ENCODE assay signal across 21 mouse cellular contexts in genomic region chr5:80799777-80800176, GRCm38 (mm10).
DNase-seq lines count a peak whose midpoint lies in the region; TF ChIP-seq lines count a peak whose summit lies in the region.
"Had no signal": no experiment of that assay in that cellular context is flagged by ENCODE, and none has a peak within 500 bp of the region (broad histone marks: within the 10 kb centered on the region; RNA-seq: fewer than 3 reads in every experiment).

No protein-coding gene starts in this region.

- no peak for TF ChIP-seq CTCF in C2C12 (IDR thresholded peaks at IDR 0.05; ENCODE audit: control insufficient read depth, insufficient read depth, insufficient read length)

- H3K27me3 ChIP-seq in C2C12 (ENCODE audit: control insufficient read depth, insufficient read depth, insufficient read length) (no peaks in the 10 kb centered on the region), myocyte (ENCODE audit: control insufficient read depth, insufficient read depth, insufficient read length) (no peaks in the 10 kb centered on the region)
- H3K27me3 ChIP-seq: CH12.LX, Patski had no signal

- H3K79me2 ChIP-seq in C2C12 (ENCODE audit: control insufficient read depth, insufficient read depth) (no peaks in the 10 kb centered on the region), myocyte (ENCODE audit: control insufficient read depth, insufficient read depth) (no peaks in the 10 kb centered on the region)

- H3K4me3 ChIP-seq in C2C12 (ENCODE audit: insufficient read depth, poor library complexity, severe bottlenecking) (no peak overlapping the region), myocyte (no peak overlapping the region)

- H3K36me3 ChIP-seq in C2C12 (ENCODE audit: control insufficient read depth, insufficient read depth) (no peaks in the 10 kb centered on the region), myocyte (ENCODE audit: control insufficient read depth, insufficient read depth) (no peaks in the 10 kb centered on the region)
- H3K36me3 ChIP-seq: G1E had no signal

- H3ac ChIP-seq in C2C12 (ENCODE audit: control insufficient read depth, insufficient read length, low read depth) (no peak overlapping the region), myocyte (ENCODE audit: control insufficient read depth, insufficient read length) (no peak overlapping the region)

- H3K79me3 ChIP-seq in C2C12 (ENCODE audit: low read depth): no peaks in the 10 kb centered on the region

- no peak for TF ChIP-seq POLR2A in myocyte (IDR thresholded peaks at IDR 0.05; ENCODE audit: insufficient read length, low read depth)

- intact Hi-C loops in left cerebral cortex, postnatal 4 days (cut with DNase I): no loop called here
- intact Hi-C loops in gastrocnemius, postnatal 36 days (cut with DNase I): no loop called here

- no peak overlapping the region for H3K4me2 ChIP-seq in myocyte (ENCODE audit: low read depth)

- DNase-seq in cerebellum, postnatal 10 days: peak; percentile 9 to 26
- no peak for DNase-seq in cerebellum, adult 9-11 months
- peak; percentile 6 for DNase-seq in left cerebral cortex, postnatal 4 days
- no peak for DNase-seq in left cerebral cortex, adult 18-20 months (ENCODE audit: low spot score in 2 of 2)
- no peak for DNase-seq in gastrocnemius, adult 18-20 months (ENCODE audit: low spot score)
- no peak for DNase-seq in gastrocnemius, postnatal 36 days
- DNase-seq: adrenal gland, adult 2 months; adrenal gland, adult 8-10 months; adrenal gland, postnatal 10 days; adrenal gland, postnatal 14 days; adrenal gland, postnatal 25 days; adrenal gland, postnatal 36 days; B cell, adult 2 months; cerebellum, adult 11 months; cerebellum, adult 11-12 months; cerebellum, adult 18-20 months had no signal

TF ChIP-seq in C2C12, 6 proteins besides CTCF, POLR2A, EP300 and RAD21:
- no peak for TF ChIP-seq MYOG (IDR thresholded peaks at IDR 0.05; ENCODE audit: control insufficient read depth, extremely low read depth, insufficient read length)
- TF ChIP-seq MYOD1 (IDR thresholded peaks at IDR 0.05; ENCODE audit: control insufficient read depth, insufficient read length, low read depth): peak; percentile 64

TF ChIP-seq in myocyte, 11 proteins besides CTCF, POLR2A, EP300 and RAD21:
- TF ChIP-seq MYOD1 (IDR thresholded peaks at IDR 0.05; ENCODE audit: control insufficient read depth in 1 of 3, insufficient read length in 2 of 3, low read depth in 2 of 3) (peak in 2 of 3 experiments; percentile 65 to 88), CEBPB (IDR thresholded peaks at IDR 0.05; ENCODE audit: insufficient read depth, poor library complexity, severe bottlenecking) (no peak), REST (IDR thresholded peaks at IDR 0.05; ENCODE audit: insufficient read depth, insufficient read length) (no peak), MAX (IDR thresholded peaks at IDR 0.05; ENCODE audit: low read depth) (no peak), POLR2AphosphoS2 (IDR thresholded peaks at IDR 0.05; ENCODE audit: insufficient read length, low read depth) (no peak), MYOG (IDR thresholded peaks at IDR 0.05; ENCODE audit: control insufficient read depth in 1 of 3, insufficient read depth in 1 of 3, insufficient read length in 2 of 3, low read depth in 2 of 3) (no peak), E2F4 (IDR thresholded peaks at IDR 0.05; ENCODE audit: insufficient read depth) (no peak)
TF ChIP-seq in myocyte: peak in this region for 1.

Comparison
In these comparisons a context has a peak if more than half of its experiments do, and no peak if none do; other contexts are left out.
1. DNase-seq: peak in cerebellum, postnatal 10 days (2 of 2) and left cerebral cortex, postnatal 4 days (single experiment); none in cerebellum, adult 9-11 months (single experiment), left cerebral cortex, adult 18-20 months (0 of 2), gastrocnemius, adult 18-20 months (single experiment) and gastrocnemius, postnatal 36 days (0 of 2).